ENCODE assay signal across 14 mouse cellular contexts in the genomic region with DNA sequence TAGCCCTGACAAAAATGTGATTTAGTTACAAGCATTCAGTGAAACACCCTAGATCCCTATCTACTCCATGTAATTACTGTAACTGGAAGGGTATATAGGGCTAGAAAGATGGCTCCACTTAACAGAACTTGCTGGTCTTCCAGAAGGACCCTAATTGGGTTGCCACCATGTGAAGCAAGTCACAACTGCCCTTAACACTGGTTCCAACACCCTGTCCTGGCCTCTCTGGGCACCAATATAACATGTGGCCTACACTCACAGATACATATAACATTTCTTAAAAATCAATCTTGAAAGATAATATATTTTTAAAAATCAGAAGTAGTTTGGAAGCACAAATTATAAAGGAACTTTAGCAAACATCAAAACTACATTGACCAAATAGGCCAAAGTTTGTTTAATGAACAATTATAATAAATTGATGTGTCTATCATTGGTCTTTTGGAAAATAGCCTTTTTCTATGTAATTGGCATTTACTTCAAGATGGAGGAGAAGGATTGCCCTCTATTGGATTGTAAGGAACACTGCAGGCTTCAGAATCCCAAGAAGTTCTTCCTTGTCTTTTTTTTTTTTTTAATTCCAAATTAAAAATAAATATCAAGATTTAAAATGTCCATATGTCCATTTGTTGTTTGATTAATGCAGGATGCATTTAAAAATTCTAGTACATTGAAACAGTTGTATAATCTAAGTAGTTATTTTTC.
DNase-seq lines count a peak whose midpoint lies in the region; ATAC-seq and TF ChIP-seq lines count a peak whose summit lies in the region.
"Had no signal": no experiment of that assay in that cellular context is flagged by ENCODE, and none has a peak within 500 bp of the region (broad histone marks: within the 10 kb centered on the region; RNA-seq: fewer than 3 reads in every experiment).

No protein-coding gene starts in this region.

- peak; percentile 42 for DNase-seq in cerebellum, adult 9-10 months
- DNase-seq in cerebellum, adult 11-12 months = no peak
- DNase-seq in hindbrain, embryonic 14.5 days (ENCODE audit: low spot score) = peak; percentile 66
- no peak for DNase-seq in hindbrain, embryonic 10.5 days (ENCODE audit: low spot score)
- peak; percentile 79 for DNase-seq in midbrain, embryonic 11.5 days (ENCODE audit: low spot score, missing footprints)
- DNase-seq in brain, embryonic 14.5 days (ENCODE audit: low read depth) = peak; percentile 70
- no peak for DNase-seq in cerebellum, adult 11 months
- DNase-seq: gastrocnemius, postnatal 10 days; kidney, postnatal 10 days; thymus, adult 2 months had no signal

- peaks cover 64% of the 10 kb centered on the region for H3K36me3 ChIP-seq in hindbrain, embryonic 14.5 days (replicated peaks; ENCODE audit: control insufficient read depth, insufficient read depth)
- 0 out of 2 replicates have a peak, but pooled peaks cover 12% of the 10 kb centered on the region for H3K36me3 ChIP-seq in hindbrain, embryonic 10.5 days
- H3K36me3 ChIP-seq in midbrain, embryonic 11.5 days (ENCODE audit: control insufficient read depth, insufficient read depth, low read length) = no peaks in the 10 kb centered on the region
- H3K36me3 ChIP-seq in midbrain, embryonic 13.5 days = peaks cover 20% of the 10 kb centered on the region; the same call in 1 of the 2 replicates

- no peaks in the 10 kb centered on the region for H3K4me1 ChIP-seq in hindbrain, embryonic 14.5 days (replicated peaks; ENCODE audit: control insufficient read depth, insufficient read depth, low read length)
- peaks cover 5% of the 10 kb centered on the region; the same call in 1 of the 2 replicates for H3K4me1 ChIP-seq in hindbrain, embryonic 10.5 days (replicated peaks)
- H3K4me1 ChIP-seq in midbrain, embryonic 11.5 days (ENCODE audit: control insufficient read depth, insufficient read depth, low read length) = no peaks in the 10 kb centered on the region
- H3K4me1 ChIP-seq in midbrain, embryonic 13.5 days (replicated peaks) = 0 out of 2 replicates have a peak, but pooled peaks cover 2% of the 10 kb centered on the region
- H3K4me1 ChIP-seq: lung, embryonic 15.5 days; neural tube, embryonic 12.5 days had no signal

- no peaks in the 10 kb centered on the region for H3K27me3 ChIP-seq in hindbrain, embryonic 14.5 days (ENCODE audit: control insufficient read depth, insufficient read depth, low read length)
- no peaks in the 10 kb centered on the region for H3K27me3 ChIP-seq in hindbrain, embryonic 10.5 days (ENCODE audit: insufficient read depth, poor library complexity, severe bottlenecking)
- no peaks in the 10 kb centered on the region for H3K27me3 ChIP-seq in midbrain, embryonic 11.5 days (ENCODE audit: control insufficient read depth, insufficient read depth, low read length)
- no peaks in the 10 kb centered on the region for H3K27me3 ChIP-seq in midbrain, embryonic 13.5 days
- H3K27me3 ChIP-seq: lung, embryonic 15.5 days; neural tube, embryonic 12.5 days had no signal

- H3K9ac ChIP-seq in hindbrain, embryonic 14.5 days = no peak overlapping the region
- no peak overlapping the region for H3K9ac ChIP-seq in midbrain, embryonic 11.5 days (ENCODE audit: low read length)
- no peak overlapping the region for H3K9ac ChIP-seq in midbrain, embryonic 13.5 days (replicated peaks)
- H3K9ac ChIP-seq: lung, embryonic 15.5 days; neural tube, embryonic 12.5 days had no signal

- H3K4me2 ChIP-seq in hindbrain, embryonic 14.5 days (replicated peaks) = no peak overlapping the region
- H3K4me2 ChIP-seq in midbrain, embryonic 11.5 days = no peak overlapping the region
- H3K4me2 ChIP-seq in midbrain, embryonic 13.5 days (replicated peaks) = no peak overlapping the region
- H3K4me2 ChIP-seq: lung, embryonic 15.5 days; neural tube, embryonic 12.5 days had no signal

- no peak overlapping the region for H3K27ac ChIP-seq in hindbrain, embryonic 14.5 days
- no peak overlapping the region for H3K27ac ChIP-seq in hindbrain, embryonic 10.5 days
- no peak overlapping the region for H3K27ac ChIP-seq in midbrain, embryonic 11.5 days (ENCODE audit: low read depth, low read length)
- no peak overlapping the region for H3K27ac ChIP-seq in midbrain, embryonic 13.5 days
- H3K27ac ChIP-seq: lung, embryonic 15.5 days; neural tube, embryonic 12.5 days had no signal

- ATAC-seq in hindbrain, embryonic 14.5 days (ENCODE audit: low FRiP score) = no peak
- no peak for ATAC-seq in midbrain, embryonic 11.5 days (ENCODE audit: low FRiP score)
- no peak for ATAC-seq in midbrain, embryonic 13.5 days
- ATAC-seq: hindbrain, embryonic 16.5 days had no signal

- no peaks in the 10 kb centered on the region for H3K9me3 ChIP-seq in hindbrain, embryonic 14.5 days (ENCODE audit: control insufficient read depth, low read length)
- H3K9me3 ChIP-seq in hindbrain, embryonic 10.5 days = no peaks in the 10 kb centered on the region
- no peaks in the 10 kb centered on the region for H3K9me3 ChIP-seq in midbrain, embryonic 11.5 days (ENCODE audit: control insufficient read depth, low read length)
- no peaks in the 10 kb centered on the region for H3K9me3 ChIP-seq in midbrain, embryonic 13.5 days
- H3K9me3 ChIP-seq: lung, embryonic 15.5 days; neural tube, embryonic 12.5 days had no signal

- no peak for TF ChIP-seq POLR2A in brain, embryonic 14.5 days (IDR thresholded peaks at IDR 0.05; ENCODE audit: borderline replicate concordance, extremely low read depth, insufficient read depth, insufficient read length, poor library complexity, severe bottlenecking)

- no peak for TF ChIP-seq CTCF in brain, embryonic 14.5 days (IDR thresholded peaks at IDR 0.05; ENCODE audit: borderline replicate concordance, extremely low read depth, insufficient read depth, insufficient read length)

- H3K4me3 ChIP-seq in hindbrain, embryonic 14.5 days (replicated peaks; ENCODE audit: low read length) = no peak overlapping the region
- H3K4me3 ChIP-seq in hindbrain, embryonic 10.5 days = no peak overlapping the region
- H3K4me3 ChIP-seq in midbrain, embryonic 11.5 days (ENCODE audit: low read depth, low read length) = no peak overlapping the region
- H3K4me3 ChIP-seq in midbrain, embryonic 13.5 days (replicated peaks) = no peak overlapping the region
- H3K4me3 ChIP-seq: lung, embryonic 15.5 days; neural tube, embryonic 12.5 days had no signal

Comparison
In these comparisons a context has a peak if more than half of its experiments do, and no peak if none do; other contexts are left out.
1. DNase-seq: peak in cerebellum, adult 9-10 months (single experiment), hindbrain, embryonic 14.5 days (single experiment), midbrain, embryonic 11.5 days (single experiment) and brain, embryonic 14.5 days (single experiment); none in cerebellum, adult 11-12 months (single experiment), hindbrain, embryonic 10.5 days (single experiment) and cerebellum, adult 11 months (single experiment).